Mouse (Mus musculus) spleen, adult 2 months (tissue): ENCODE measurements around the gene Prkag2. TPM values are rescaled to one million over a fixed set of nuclear protein-coding genes. Genes with fewer than 3 reads are reported as not detected.

ENCODE experiments used
- DNase-seq, 2 experiments: peaks; one replicate each; pipeline versions ENCODE4 v3.0.0 to v3.0.0-alpha.2; 2012 to 2021; ENCODE audit warnings: low spot score in 2 of 2, low read depth in 1 of 2
- H3K27ac ChIP-seq: fragments of 200-500 bp; 2 replicates; pipeline ENCODE4 v1.5.1; 2012; ENCODE audit warnings: low read length, inconsistent platforms; ENCODE audit not compliant: insufficient read depth
- H3K27me3 ChIP-seq: fragments of 200-500 bp; 2 replicates; pipeline ENCODE4 v1.6.1; 2012; ENCODE audit warnings: mild to moderate bottlenecking, moderate library complexity, low read length, inconsistent platforms; ENCODE audit not compliant: control insufficient read depth, insufficient read depth
- H3K36me3 ChIP-seq: fragments of 200-500 bp; 2 replicates; pipeline ENCODE4 v1.6.1; 2012; ENCODE audit warnings: mild to moderate bottlenecking, low read length, inconsistent platforms; ENCODE audit not compliant: control insufficient read depth, insufficient read depth
- H3K4me1 ChIP-seq: fragments of 200-500 bp; 2 replicates; pipeline ENCODE4 v1.6.1; 2011; ENCODE audit warnings: inconsistent platforms; ENCODE audit not compliant: control insufficient read depth, insufficient read depth, insufficient read length
- H3K4me3 ChIP-seq: fragments of 200-500 bp; 2 replicates; pipeline ENCODE4 v1.5.1; 2011; ENCODE audit warnings: mild to moderate bottlenecking, inconsistent platforms; ENCODE audit not compliant: insufficient read depth, insufficient read length; ENCODE audit errors: extremely low read depth
- CTCF ChIP-seq: fragments of 200-500 bp; IDR thresholded peaks from 2 replicates; pipeline ENCODE4 v1.5.1; 2011; ENCODE audit warnings: mild to moderate bottlenecking, inconsistent platforms; ENCODE audit not compliant: insufficient read depth, insufficient read length, insufficient replicate concordance; ENCODE audit errors: extremely low read depth
- POLR2A ChIP-seq: fragments of 200-500 bp; IDR thresholded peaks from 2 replicates; pipeline ENCODE4 v1.6.1; 2011; ENCODE audit warnings: low read depth, low read length, inconsistent platforms
- WGBS: fragments of 180-500 bp; shearing (Covaris S2); methylation state at CpG from one replicate; pipeline ENCODE4 v1.1.7; 2018; 5-methylcytosine and 5-hydroxymethylcytosine counted together
- polyA plus RNA-seq: library from polyadenylated mRNA; depleted of rRNA; stranded (reverse); fragments of >200 nt; gene quantifications from 2 replicates; pipeline ENCODE4 v1.2.3, GENCODE M21; 2012

The Prkag2 gene
- polyA plus RNA-seq, 1 experiment, result 7.7 TPM

- peaks cover 9% of the 10 kb centered on the region for H3K36me3 ChIP-seq
- TF ChIP-seq POLR2A (no peak), CTCF (no peak)
- no peak for DNase-seq
- no peak overlapping the region for H3K4me3 ChIP-seq
- no peak overlapping the region for H3K27ac ChIP-seq
- no peaks in the 10 kb centered on the region for H3K27me3 ChIP-seq
- H3K4me1 ChIP-seq, result no peaks in the 10 kb centered on the region
- WGBS, result 83% methylated on average over 6 of the region's 6 CpGs
Measured at GRCm38 (mm10) chr5:24873221-24873620, 227.2 kb downstream of the Prkag2 start.

- Histone ChIP-seq H3K36me3 (peaks cover 9% of the 10 kb centered on the region), H3K27ac (no peak overlapping the region), H3K4me1 (no peaks in the 10 kb centered on the region), H3K4me3 (no peak overlapping the region), H3K27me3 (no peaks in the 10 kb centered on the region)
- TF ChIP-seq POLR2A, result no peak
- no peak for TF ChIP-seq CTCF
- no peak for DNase-seq
- 96% methylated on average over 12 of the region's 12 CpGs for WGBS
Measured at GRCm38 (mm10) chr5:24871276-24871675, 229.2 kb downstream of the Prkag2 start.

GRCm38 (mm10) chr5:24869796-24870289 is 230.6 kb downstream of the Prkag2 start:
- no peak for TF ChIP-seq POLR2A
- no peak for TF ChIP-seq CTCF
- 82% methylated on average over 11 of the region's 11 CpGs for WGBS
- no peaks in the 10 kb centered on the region for H3K4me1 ChIP-seq
- H3K27ac ChIP-seq, result no peak overlapping the region
- peaks cover 7% of the 10 kb centered on the region for H3K36me3 ChIP-seq
- no peaks in the 10 kb centered on the region for H3K27me3 ChIP-seq
- H3K4me3 ChIP-seq, result no peak overlapping the region
- no peak for DNase-seq

- 85% methylated on average over 12 of the region's 12 CpGs for WGBS
- TF ChIP-seq POLR2A, result no peak
- no peak for TF ChIP-seq CTCF
- H3K27ac ChIP-seq, result no peak overlapping the region
- H3K4me1 ChIP-seq, result no peaks in the 10 kb centered on the region
- H3K36me3 ChIP-seq, result peaks cover 5% of the 10 kb centered on the region
- H3K4me3 ChIP-seq, result no peak overlapping the region
- no peaks in the 10 kb centered on the region for H3K27me3 ChIP-seq
- no peak for DNase-seq
Measured at GRCm38 (mm10) chr5:24863804-24864203, 236.6 kb downstream of the Prkag2 start.

GRCm38 (mm10) chr5:24861449-24861930 is 239.0 kb downstream of the Prkag2 start:
- no peak for DNase-seq
- WGBS, result 91% methylated on average over 9 of the region's 9 CpGs
- H3K4me1 ChIP-seq, result no peaks in the 10 kb centered on the region
- no peaks in the 10 kb centered on the region for H3K27me3 ChIP-seq
- H3K27ac ChIP-seq, result no peak overlapping the region
- no peak overlapping the region for H3K4me3 ChIP-seq
- TF ChIP-seq POLR2A (no peak), CTCF (no peak)
- peaks cover 4% of the 10 kb centered on the region; the same call in 1 of the 2 replicates for H3K36me3 ChIP-seq

GRCm38 (mm10) chr5:24860635-24861448 is 239.6 kb downstream of the Prkag2 start:
- no peak for DNase-seq
- Histone ChIP-seq H3K4me1 (no peaks in the 10 kb centered on the region), H3K27ac (no peak overlapping the region), H3K36me3 (peaks cover 4% of the 10 kb centered on the region; the same call in 1 of the 2 replicates), H3K27me3 (no peaks in the 10 kb centered on the region), H3K4me3 (no peak overlapping the region)
- WGBS, result 83% methylated on average over 13 of the region's 13 CpGs
- TF ChIP-seq POLR2A (no peak), CTCF (no peak)

- Histone ChIP-seq H3K27ac (no peak overlapping the region), H3K4me1 (no peaks in the 10 kb centered on the region), H3K27me3 (no peaks in the 10 kb centered on the region), H3K36me3 (peaks cover 4% of the 10 kb centered on the region; the same call in 1 of the 2 replicates), H3K4me3 (no peak overlapping the region)
- WGBS, result 73% methylated on average over 3 of the region's 3 CpGs
- TF ChIP-seq CTCF (no peak), POLR2A (no peak)
- no peak for DNase-seq
Measured at GRCm38 (mm10) chr5:24859771-24860540, 240.5 kb downstream of the Prkag2 start.
